Mouse (Mus musculus) neural tube, embryonic 14.5 days (tissue): ENCODE data around the gene Aldh18a1. TPM values are rescaled to one million over a fixed set of nuclear protein-coding genes. Genes with fewer than 3 reads are reported as not detected.

Experiments used
- ATAC-seq: fragments of 200-750 bp; cut with Nextera tagmentation; 2 replicates; pipeline ENCODE4 v1.8.0; 2017; ENCODE audit warnings: low read depth, mild to moderate bottlenecking, moderate TSS enrichment, moderate library complexity
- H3K27ac ChIP-seq: fragments of 300-500 bp; sonication (generic); 2 replicates; pipeline ENCODE4 v1.5.1; 2014; ENCODE audit warnings: low read depth, mild to moderate bottlenecking, control low read depth, low read length, moderate library complexity, mixed read lengths
- H3K27me3 ChIP-seq: fragments of 300-500 bp; sonication (generic); 2 replicates; pipeline ENCODE4 v1.6.1; 2014; ENCODE audit warnings: low read length; ENCODE audit not compliant: control insufficient read depth, insufficient read depth
- H3K36me3 ChIP-seq: fragments of 300-500 bp; sonication (generic); 2 replicates; pipeline ENCODE4 v1.6.1; 2014; ENCODE audit warnings: low read length, mixed read lengths; ENCODE audit not compliant: control insufficient read depth, insufficient read depth
- H3K4me1 ChIP-seq: fragments of 300-500 bp; sonication (generic); 2 replicates; pipeline ENCODE4 v1.6.1; 2014; ENCODE audit warnings: low read length; ENCODE audit not compliant: control insufficient read depth, insufficient read depth
- H3K4me2 ChIP-seq: fragments of 300-500 bp; sonication (generic); 2 replicates; pipeline ENCODE4 v1.6.1; 2014; ENCODE audit warnings: mild to moderate bottlenecking, low read depth, low read length, control low read depth
- H3K4me3 ChIP-seq: fragments of 300-500 bp; sonication (generic); 2 replicates; pipeline ENCODE4 v1.5.1; 2014; ENCODE audit warnings: low read depth, low read length, control low read depth, mixed read lengths
- H3K9ac ChIP-seq: fragments of 300-500 bp; sonication (generic); replicated peaks from 2 replicates; pipeline ENCODE4 v1.6.1; 2014; ENCODE audit warnings: low read depth, mild to moderate bottlenecking, control low read depth, low read length, mixed read lengths
- H3K9me3 ChIP-seq: fragments of 300-500 bp; sonication (generic); 2 replicates; pipeline ENCODE4 v1.6.1; 2016; ENCODE audit warnings: low read length; ENCODE audit not compliant: control insufficient read depth
- WGBS: fragments of 180-500 bp; shearing (Covaris S2); extraction: QIAGEN DNeasy Blood & Tissue Kit; methylation state at CpG from one replicate; pipeline ENCODE4 v1.1.7; 2014; 5-methylcytosine and 5-hydroxymethylcytosine counted together
- polyA plus RNA-seq: library from polyadenylated mRNA; unstranded; fragments of >200 nt; fragmentation: Nextera tagmentation; extraction: Ambion mirVana; gene quantifications from 2 replicates; pipeline ENCODE4 v1.2.1, GENCODE M21; 2014

Gene Aldh18a1
- 42.3 and 52.4 TPM in 2 replicates for polyA plus RNA-seq

DNA sequence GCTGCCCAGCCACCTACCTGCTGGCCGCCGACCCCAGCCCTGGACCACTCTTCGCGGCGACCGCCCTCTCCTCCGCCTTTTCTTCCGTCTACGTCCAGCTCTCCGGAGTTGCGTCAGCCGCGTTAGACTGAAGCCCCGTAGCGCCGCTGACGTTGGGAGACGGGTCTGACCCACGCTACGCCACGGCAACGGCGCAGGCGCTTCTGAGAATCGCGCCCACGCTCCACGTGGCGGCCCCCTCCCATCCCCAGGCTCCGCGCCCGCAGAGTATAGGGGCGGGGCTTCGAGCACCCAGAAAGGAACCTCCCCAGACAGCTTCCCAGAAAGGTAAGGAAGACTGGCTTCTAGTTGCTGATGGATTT is at the start of gene Aldh18a1:
Gene Aldh18a1 (minus strand): TSS at position 171 of the 362 bp plus-strand sequence.
- ATAC-seq, result peak; percentile 95

DNA sequence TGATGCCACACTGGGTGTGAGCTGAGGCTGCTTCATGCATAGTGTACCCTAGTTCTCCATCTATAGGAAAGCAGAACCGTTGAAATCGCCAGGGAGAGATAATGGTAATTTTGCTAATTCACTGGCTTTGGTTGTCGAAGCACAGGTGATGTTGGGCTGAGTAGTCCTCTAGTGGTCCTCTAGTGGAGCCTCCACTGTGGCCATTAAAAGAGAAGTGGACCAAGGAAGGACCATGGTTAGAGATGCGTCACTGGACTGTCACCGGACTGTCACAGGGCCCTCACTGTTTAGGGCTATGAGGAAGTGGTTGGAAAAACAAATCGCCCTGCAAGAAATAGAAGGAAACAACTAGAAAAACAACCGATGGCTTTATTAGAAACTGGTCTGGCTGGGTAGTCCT is 49.3 kb upstream of the Aldh18a1 start:
- Histone ChIP-seq H3K9me3 (no peaks in the 10 kb centered on the region), H3K9ac (no peak overlapping the region), H3K36me3 (no peaks in the 10 kb centered on the region), H3K27me3 (no peaks in the 10 kb centered on the region), H3K27ac (no peak overlapping the region), H3K4me2 (no peak overlapping the region), H3K4me3 (no peak overlapping the region), H3K4me1 (no peaks in the 10 kb centered on the region)
- WGBS, result 90% methylated on average over 7 of the region's 7 CpGs
- no peak for ATAC-seq

More for the DNA sequence above, at the start of gene Aldh18a1:
- H3K9me3 ChIP-seq, result no peaks in the 10 kb centered on the region
- H3K9ac ChIP-seq, result peak within 1 kb of the TSS; percentile 72
- no peaks in the 10 kb centered on the region for H3K36me3 ChIP-seq
- WGBS, result 1% methylated on average over 25 of the region's 34 CpGs
- H3K4me3 ChIP-seq, result peak within 1 kb of the TSS; percentile 73
- H3K27me3 ChIP-seq, result no peaks in the 10 kb centered on the region
- peaks cover 9% of the 10 kb centered on the region for H3K4me1 ChIP-seq
- H3K27ac ChIP-seq, result peak within 1 kb of the TSS; percentile 72
- peak within 1 kb of the TSS; percentile 81 for H3K4me2 ChIP-seq

DNA sequence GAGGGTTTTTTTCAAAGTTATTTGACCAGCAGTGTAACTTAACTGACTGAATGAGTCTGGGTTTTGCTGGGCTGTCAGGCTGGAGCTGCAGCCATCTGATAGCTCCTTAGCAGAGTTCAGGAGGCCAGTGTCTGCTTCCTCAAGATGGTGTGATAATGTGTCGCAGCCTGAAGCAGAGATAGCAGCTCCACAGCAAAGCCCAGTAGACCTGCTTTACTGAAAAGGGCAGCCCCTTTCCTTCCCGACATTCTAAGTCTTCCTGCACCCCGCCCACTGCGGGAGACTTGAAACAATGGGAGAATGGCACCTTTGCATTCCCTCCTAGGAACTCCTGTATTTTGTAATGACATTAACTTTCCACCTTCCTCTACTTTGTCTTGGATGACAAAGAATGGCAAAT is 48.8 kb upstream of the Aldh18a1 start:
- H3K27me3 ChIP-seq, result no peaks in the 10 kb centered on the region
- H3K4me2 ChIP-seq, result no peak overlapping the region
- H3K4me3 ChIP-seq, result no peak overlapping the region
- no peak for ATAC-seq
- no peak overlapping the region for H3K27ac ChIP-seq
- H3K9ac ChIP-seq, result no peak overlapping the region
- H3K4me1 ChIP-seq, result no peaks in the 10 kb centered on the region
- 62% methylated on average over 4 of the region's 4 CpGs for WGBS
- no peaks in the 10 kb centered on the region for H3K36me3 ChIP-seq
- H3K9me3 ChIP-seq, result no peaks in the 10 kb centered on the region

DNA sequence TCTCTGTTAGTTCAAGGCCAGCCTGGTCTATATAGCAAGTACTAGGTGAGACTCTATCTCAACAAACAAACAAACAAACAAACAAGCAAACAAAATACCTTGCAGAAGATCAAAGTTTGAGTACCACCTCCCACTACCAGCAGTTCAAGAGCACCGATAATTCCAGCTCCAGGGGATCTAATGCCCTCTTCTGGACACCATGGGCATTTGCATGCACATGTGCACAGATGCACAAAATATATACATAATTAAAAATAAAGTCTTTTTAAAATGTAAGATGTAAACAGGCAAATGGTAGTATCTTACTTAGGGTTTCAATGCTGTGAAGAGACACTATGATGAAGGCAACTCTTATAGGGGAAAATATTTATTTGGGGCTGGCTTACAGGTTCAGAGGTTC is 44.9 kb upstream of the Aldh18a1 start:
- 68% methylated on average over 1 of the region's 1 CpGs for WGBS
- no peak for ATAC-seq
- H3K9ac ChIP-seq, result no peak overlapping the region
- no peaks in the 10 kb centered on the region for H3K9me3 ChIP-seq
- H3K27me3 ChIP-seq, result no peaks in the 10 kb centered on the region
- H3K4me3 ChIP-seq, result no peak overlapping the region
- no peak overlapping the region for H3K4me2 ChIP-seq
- H3K4me1 ChIP-seq, result no peaks in the 10 kb centered on the region
- no peaks in the 10 kb centered on the region for H3K36me3 ChIP-seq
- H3K27ac ChIP-seq, result no peak overlapping the region

DNA sequence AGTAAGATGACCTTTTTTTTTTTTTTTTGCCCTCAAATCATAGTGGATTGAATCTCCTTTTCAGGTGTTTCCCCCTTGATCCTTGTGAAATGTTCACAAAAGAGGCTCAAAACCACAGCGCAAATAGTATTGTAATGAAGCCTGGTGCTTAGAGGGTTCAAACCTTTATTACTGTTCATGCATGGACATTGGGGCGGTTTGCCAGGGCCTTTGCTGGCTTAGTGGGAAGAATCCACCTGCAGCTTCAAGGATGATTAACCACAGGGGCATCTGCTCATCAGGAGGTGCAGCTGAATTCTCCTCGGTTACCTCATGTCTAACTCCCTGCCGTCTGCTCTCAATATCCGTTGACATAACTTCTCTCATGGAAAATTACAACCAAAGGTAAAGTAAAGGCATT is 44.4 kb upstream of the Aldh18a1 start:
- WGBS, result 86% methylated on average over 5 of the region's 5 CpGs
- Histone ChIP-seq H3K27me3 (no peaks in the 10 kb centered on the region), H3K4me2 (no peak overlapping the region), H3K4me3 (no peak overlapping the region), H3K4me1 (no peaks in the 10 kb centered on the region), H3K9me3 (no peaks in the 10 kb centered on the region), H3K27ac (no peak overlapping the region), H3K36me3 (no peaks in the 10 kb centered on the region), H3K9ac (no peak overlapping the region)
- no peak for ATAC-seq

DNA sequence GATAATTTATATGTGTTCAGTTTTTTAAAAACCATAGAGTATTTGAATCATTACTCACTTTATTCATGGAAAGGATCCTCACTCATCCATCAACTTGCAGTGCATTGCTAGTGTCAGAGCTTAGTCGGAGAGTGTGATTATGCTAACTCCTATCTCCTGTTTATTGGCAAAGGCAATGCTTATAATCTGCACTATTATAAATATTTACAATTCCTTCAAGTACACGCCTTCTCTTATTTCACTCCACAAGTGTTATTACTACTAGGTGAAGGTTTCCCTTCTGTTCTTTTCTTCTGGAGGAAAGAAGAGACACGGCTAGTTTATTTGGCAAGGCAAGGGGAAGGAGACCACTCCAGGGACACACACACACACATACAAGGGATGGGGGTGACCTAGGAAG is 43.9 kb upstream of the Aldh18a1 start:
- Histone ChIP-seq H3K9ac (no peak overlapping the region), H3K36me3 (no peaks in the 10 kb centered on the region), H3K4me3 (no peak overlapping the region), H3K27me3 (no peaks in the 10 kb centered on the region), H3K4me2 (no peak overlapping the region), H3K4me1 (no peaks in the 10 kb centered on the region), H3K9me3 (no peaks in the 10 kb centered on the region), H3K27ac (no peak overlapping the region)
- 86% methylated on average over 3 of the region's 3 CpGs for WGBS
- no peak for ATAC-seq

DNA sequence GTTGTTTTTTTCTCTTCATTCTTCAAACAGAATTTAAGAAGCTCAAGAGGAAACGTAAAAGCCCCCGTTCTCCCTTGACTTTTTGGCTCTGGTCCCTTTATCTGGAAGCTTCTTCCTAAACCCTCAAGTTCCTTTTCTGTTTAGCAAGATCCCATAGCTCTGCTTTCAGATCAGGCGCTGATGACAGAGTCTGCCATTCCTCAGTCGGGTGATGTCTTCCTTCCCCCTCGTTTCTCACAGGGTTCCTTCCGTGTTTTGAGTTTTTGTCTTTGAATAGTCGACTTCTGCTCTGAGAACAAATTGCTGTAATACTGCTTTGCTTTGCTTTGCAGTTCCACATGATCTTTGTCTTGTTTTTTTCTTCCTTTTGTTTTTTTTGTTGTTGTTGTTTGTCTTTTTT is 42.3 kb upstream of the Aldh18a1 start:
- H3K27ac ChIP-seq, result no peak overlapping the region
- no peak overlapping the region for H3K9ac ChIP-seq
- H3K4me1 ChIP-seq, result no peaks in the 10 kb centered on the region
- H3K9me3 ChIP-seq, result no peaks in the 10 kb centered on the region
- no peaks in the 10 kb centered on the region for H3K36me3 ChIP-seq
- H3K27me3 ChIP-seq, result no peaks in the 10 kb centered on the region
- ATAC-seq, result no peak
- no peak overlapping the region for H3K4me3 ChIP-seq
- 87% methylated on average over 7 of the region's 7 CpGs for WGBS
- no peak overlapping the region for H3K4me2 ChIP-seq

DNA sequence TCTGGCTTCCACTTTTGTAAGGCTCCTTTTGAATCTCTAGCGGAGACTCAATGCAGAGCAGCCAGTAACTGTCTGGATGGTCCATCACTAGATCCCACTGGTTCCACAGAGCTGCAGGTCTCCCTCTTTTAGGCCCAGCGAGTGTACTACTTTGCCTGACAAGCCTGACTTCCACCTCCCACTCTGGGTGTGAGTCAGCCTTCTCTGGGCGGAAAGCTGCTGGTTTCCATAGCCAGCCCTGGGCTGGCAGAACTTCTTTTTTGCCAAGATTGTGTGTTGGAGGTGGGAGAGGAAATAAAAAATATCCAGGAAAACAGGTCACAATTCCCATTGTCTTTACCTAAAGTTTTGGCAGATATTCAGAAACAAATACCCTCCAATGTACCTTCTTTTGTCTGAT is 41.8 kb upstream of the Aldh18a1 start:
- Histone ChIP-seq H3K27ac (no peak overlapping the region), H3K4me3 (no peak overlapping the region), H3K36me3 (no peaks in the 10 kb centered on the region), H3K4me2 (no peak overlapping the region), H3K9me3 (no peaks in the 10 kb centered on the region), H3K27me3 (no peaks in the 10 kb centered on the region), H3K9ac (no peak overlapping the region), H3K4me1 (no peaks in the 10 kb centered on the region)
- ATAC-seq, result no peak
- WGBS, result 65% methylated on average over 3 of the region's 3 CpGs

DNA sequence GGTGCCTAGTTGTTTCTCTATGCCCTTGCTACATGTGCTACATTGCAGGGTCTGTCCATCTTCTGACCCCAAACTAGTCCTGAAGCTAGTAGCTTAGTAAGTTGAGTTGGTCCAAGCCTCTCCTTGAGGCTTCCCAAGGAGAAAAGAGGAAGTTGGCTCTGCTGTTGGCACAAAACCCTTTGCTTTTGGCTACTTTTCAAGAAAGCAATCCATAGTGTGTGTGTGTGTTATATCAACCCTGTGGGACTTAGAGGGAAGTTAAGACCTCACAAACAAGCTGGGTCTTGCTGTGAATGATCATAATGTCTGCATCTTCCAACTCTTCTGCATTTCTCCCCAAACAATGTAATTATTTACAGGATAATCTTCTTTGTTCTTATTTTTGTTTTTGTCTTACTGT is 40.7 kb upstream of the Aldh18a1 start:
- Histone ChIP-seq H3K27ac (no peak overlapping the region), H3K27me3 (no peaks in the 10 kb centered on the region), H3K9me3 (no peaks in the 10 kb centered on the region), H3K36me3 (no peaks in the 10 kb centered on the region), H3K4me1 (no peaks in the 10 kb centered on the region), H3K4me3 (no peak overlapping the region), H3K9ac (no peak overlapping the region), H3K4me2 (no peak overlapping the region)
- no peak for ATAC-seq

DNA sequence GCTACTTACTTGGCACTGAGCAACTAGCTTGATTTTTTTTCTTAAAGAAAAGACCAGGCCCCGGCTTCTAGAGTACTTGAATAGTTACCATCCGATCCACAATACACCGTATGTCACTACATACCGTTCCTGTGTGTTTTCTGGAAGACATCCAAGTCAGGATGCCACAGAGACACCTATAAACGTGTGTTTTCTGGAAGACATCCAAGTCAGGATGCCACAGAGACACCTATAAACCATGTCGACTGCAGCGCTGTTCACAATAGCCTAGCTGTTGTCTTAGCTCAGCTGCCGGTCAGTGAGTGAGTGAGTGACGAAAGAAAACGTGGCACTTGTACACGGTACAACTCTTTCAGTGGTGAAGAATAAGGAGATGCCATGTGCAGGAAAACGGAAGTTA is 37.7 kb upstream of the Aldh18a1 start:
- 49% methylated on average over 12 of the region's 12 CpGs for WGBS
- Histone ChIP-seq H3K4me2 (no peak overlapping the region), H3K4me1 (no peaks in the 10 kb centered on the region), H3K9ac (no peak overlapping the region), H3K9me3 (no peaks in the 10 kb centered on the region), H3K27me3 (no peaks in the 10 kb centered on the region), H3K4me3 (no peak overlapping the region), H3K36me3 (no peaks in the 10 kb centered on the region), H3K27ac (no peak overlapping the region)
- peak; percentile 28; the same call in 1 of the 2 replicates for ATAC-seq
